In genomic region chr1:126573714-126574113, GRCm38 (mm10) we compare ENCODE assay signal across 12 mouse cellular contexts.
DNase-seq lines count a peak whose midpoint lies in the region; ATAC-seq lines count a peak whose summit lies in the region.
"Had no signal": no experiment of that assay in that cellular context is flagged by ENCODE, and none has a peak within 500 bp of the region (broad histone marks: within the 10 kb centered on the region; RNA-seq: fewer than 3 reads in every experiment).

No protein-coding gene starts in this region.

- intact Hi-C loops in heart, postnatal 25 days (cut with DNase I): no loop called here

- no peak overlapping the region for H3K27ac ChIP-seq in kidney, embryonic 16.5 days (ENCODE audit: low read length)
- no peak overlapping the region for H3K27ac ChIP-seq in forebrain, embryonic 12.5 days
- peak overlapping the region; percentile 30; the same call in 1 of the 2 replicates for H3K27ac ChIP-seq in hindbrain, embryonic 12.5 days
- no peak overlapping the region for H3K27ac ChIP-seq in midbrain, embryonic 14.5 days (replicated peaks; ENCODE audit: low read depth, low read length)
- H3K27ac ChIP-seq: embryonic facial prominence, embryonic 15.5 days; heart, adult 2 months had no signal

- H3K9me3 ChIP-seq in kidney, embryonic 16.5 days (ENCODE audit: low read length): no peaks in the 10 kb centered on the region
- H3K9me3 ChIP-seq in forebrain, embryonic 12.5 days: no peaks in the 10 kb centered on the region
- H3K9me3 ChIP-seq in hindbrain, embryonic 12.5 days (replicated peaks): no peaks in the 10 kb centered on the region
- H3K9me3 ChIP-seq in midbrain, embryonic 14.5 days (ENCODE audit: control insufficient read depth, low read length): no peaks in the 10 kb centered on the region
- H3K9me3 ChIP-seq: embryonic facial prominence, embryonic 15.5 days had no signal

- no peaks in the 10 kb centered on the region for H3K36me3 ChIP-seq in kidney, embryonic 16.5 days (ENCODE audit: insufficient read depth, low read length)
- H3K36me3 ChIP-seq in forebrain, embryonic 12.5 days (replicated peaks): no peaks in the 10 kb centered on the region
- H3K36me3 ChIP-seq in hindbrain, embryonic 12.5 days: no peaks in the 10 kb centered on the region
- H3K36me3 ChIP-seq in midbrain, embryonic 14.5 days (ENCODE audit: control insufficient read depth, insufficient read depth, low read length): no peaks in the 10 kb centered on the region
- H3K36me3 ChIP-seq: embryonic facial prominence, embryonic 15.5 days had no signal

- no peak for DNase-seq in kidney, adult 9 months
- peak; percentile 78 for DNase-seq in midbrain, embryonic 14.5 days
- DNase-seq in heart, postnatal 25 days (ENCODE audit: low spot score): no peak
- DNase-seq: heart, adult 2 months; heart, postnatal 10 days; liver had no signal

- no peak overlapping the region for H3K9ac ChIP-seq in kidney, embryonic 16.5 days (replicated peaks; ENCODE audit: low read length)
- H3K9ac ChIP-seq in forebrain, embryonic 12.5 days: no peak overlapping the region
- H3K9ac ChIP-seq in hindbrain, embryonic 12.5 days: no peak overlapping the region
- H3K9ac ChIP-seq in midbrain, embryonic 14.5 days (replicated peaks; ENCODE audit: low read length): no peak overlapping the region
- H3K9ac ChIP-seq: embryonic facial prominence, embryonic 15.5 days had no signal

- peak; percentile 75; the same call in 1 of the 2 replicates for ATAC-seq in kidney, embryonic 16.5 days (ENCODE audit: low FRiP score, low TSS enrichment)
- ATAC-seq in forebrain, embryonic 12.5 days (ENCODE audit: low FRiP score): peak; percentile 82
- peak; percentile 67 for ATAC-seq in hindbrain, embryonic 12.5 days (ENCODE audit: low FRiP score)
- ATAC-seq in midbrain, embryonic 14.5 days (ENCODE audit: low FRiP score, low TSS enrichment): peak; percentile 80
- no peak for ATAC-seq in activated CD4-positive, CD25-positive, alpha-beta regulatory T cell, adult 4 months
- ATAC-seq in inflammation-experienced regulatory T-cells, adult 6 months: no peak

- peaks cover 7% of the 10 kb centered on the region; the same call in 1 of the 2 replicates for H3K4me1 ChIP-seq in kidney, embryonic 16.5 days (ENCODE audit: insufficient read depth, low read length)
- H3K4me1 ChIP-seq in forebrain, embryonic 12.5 days: peaks cover 36% of the 10 kb centered on the region
- peaks cover 23% of the 10 kb centered on the region for H3K4me1 ChIP-seq in hindbrain, embryonic 12.5 days
- H3K4me1 ChIP-seq in midbrain, embryonic 14.5 days (ENCODE audit: control insufficient read depth, insufficient read depth, low read length): peaks cover 27% of the 10 kb centered on the region
- H3K4me1 ChIP-seq: embryonic facial prominence, embryonic 15.5 days had no signal

- H3K4me3 ChIP-seq in kidney, embryonic 16.5 days (ENCODE audit: low read length): no peak overlapping the region
- H3K4me3 ChIP-seq in forebrain, embryonic 12.5 days (replicated peaks): no peak overlapping the region
- no peak overlapping the region for H3K4me3 ChIP-seq in hindbrain, embryonic 12.5 days
- H3K4me3 ChIP-seq in midbrain, embryonic 14.5 days (replicated peaks; ENCODE audit: low read depth, low read length): no peak overlapping the region
- H3K4me3 ChIP-seq: embryonic facial prominence, embryonic 15.5 days; heart, adult 2 months had no signal

- WGBS in kidney, embryonic 16.5 days: 20% methylated on average over 3 of the region's 3 CpGs
- 27% methylated on average over 3 of the region's 3 CpGs for WGBS in forebrain, embryonic 12.5 days
- 28% methylated on average over 3 of the region's 3 CpGs for WGBS in hindbrain, embryonic 12.5 days
- WGBS in midbrain, embryonic 14.5 days: 7% methylated on average over 3 of the region's 3 CpGs

- no peaks in the 10 kb centered on the region for H3K27me3 ChIP-seq in kidney, embryonic 16.5 days (ENCODE audit: insufficient read depth, low read length)
- no peaks in the 10 kb centered on the region for H3K27me3 ChIP-seq in forebrain, embryonic 12.5 days
- no peaks in the 10 kb centered on the region for H3K27me3 ChIP-seq in hindbrain, embryonic 12.5 days
- H3K27me3 ChIP-seq in midbrain, embryonic 14.5 days (ENCODE audit: control insufficient read depth, insufficient read depth, low read length): no peaks in the 10 kb centered on the region
- H3K27me3 ChIP-seq: embryonic facial prominence, embryonic 15.5 days had no signal

- H3K4me2 ChIP-seq in kidney, embryonic 16.5 days (replicated peaks; ENCODE audit: low read depth, low read length): no peak overlapping the region
- no peak overlapping the region for H3K4me2 ChIP-seq in forebrain, embryonic 12.5 days
- no peak overlapping the region for H3K4me2 ChIP-seq in hindbrain, embryonic 12.5 days (replicated peaks)
- H3K4me2 ChIP-seq in midbrain, embryonic 14.5 days (ENCODE audit: low read length): no peak overlapping the region
- H3K4me2 ChIP-seq: embryonic facial prominence, embryonic 15.5 days had no signal

Comparison
In these comparisons a context has a peak if more than half of its experiments do, and no peak if none do; other contexts are left out.
1. ATAC-seq: peak in kidney, embryonic 16.5 days (single experiment), forebrain, embryonic 12.5 days (single experiment), hindbrain, embryonic 12.5 days (single experiment) and midbrain, embryonic 14.5 days (single experiment); none in activated CD4-positive, CD25-positive, alpha-beta regulatory T cell, adult 4 months (single experiment) and inflammation-experienced regulatory T-cells, adult 6 months (single experiment).